Mouse (Mus musculus) adrenal gland, postnatal 36 days (tissue): ENCODE measurements around the gene Nr1d2. TPM values are rescaled to one million over a fixed set of nuclear protein-coding genes. Genes with fewer than 3 reads are reported as not detected.
"Not testable (repeated sequence)": the region's sequence is repeated elsewhere in the genome, so short reads cannot be mapped to it uniquely, and the experiment has no call there.

Experiments used
- DNase-seq, 2 experiments: peaks; one replicate each; pipeline ENCODE4 v3.0.0; 2021; ENCODE audit warnings: mixed read lengths in 1 of 2
- long read RNA-seq, 2 experiments: library from polyadenylated mRNA; stranded (forward); transcript quantifications; one replicate each; pipeline ENCODE4 v2.0.0; 2021; ENCODE audit warnings: borderline sequencing depth in 2 of 2
- total RNA-seq, 2 experiments: library from RNA; stranded (reverse); gene quantifications; 2 replicates each; pipeline ENCODE4 v1.2.3; 2021

Nr1d2 gene
- 10 to 100 TPM; 69.0 to 98.7 TPM for total RNA-seq
- long read RNA-seq, experiment 1, full-length matches to known transcripts: 24 of 43 reads
- long read RNA-seq, experiment 1, partial matches to known transcripts: 1 of 43 reads
- long read RNA-seq, experiment 1, other reads (novel, unspliced or antisense): 18 of 43 reads
- long read RNA-seq, experiment 2, full-length matches to known transcripts: 5 of 11 reads
- long read RNA-seq, experiment 2, partial matches to known transcripts: 0 of 11 reads
- long read RNA-seq, experiment 2, other reads (novel, unspliced or antisense): 6 of 11 reads

DNA sequence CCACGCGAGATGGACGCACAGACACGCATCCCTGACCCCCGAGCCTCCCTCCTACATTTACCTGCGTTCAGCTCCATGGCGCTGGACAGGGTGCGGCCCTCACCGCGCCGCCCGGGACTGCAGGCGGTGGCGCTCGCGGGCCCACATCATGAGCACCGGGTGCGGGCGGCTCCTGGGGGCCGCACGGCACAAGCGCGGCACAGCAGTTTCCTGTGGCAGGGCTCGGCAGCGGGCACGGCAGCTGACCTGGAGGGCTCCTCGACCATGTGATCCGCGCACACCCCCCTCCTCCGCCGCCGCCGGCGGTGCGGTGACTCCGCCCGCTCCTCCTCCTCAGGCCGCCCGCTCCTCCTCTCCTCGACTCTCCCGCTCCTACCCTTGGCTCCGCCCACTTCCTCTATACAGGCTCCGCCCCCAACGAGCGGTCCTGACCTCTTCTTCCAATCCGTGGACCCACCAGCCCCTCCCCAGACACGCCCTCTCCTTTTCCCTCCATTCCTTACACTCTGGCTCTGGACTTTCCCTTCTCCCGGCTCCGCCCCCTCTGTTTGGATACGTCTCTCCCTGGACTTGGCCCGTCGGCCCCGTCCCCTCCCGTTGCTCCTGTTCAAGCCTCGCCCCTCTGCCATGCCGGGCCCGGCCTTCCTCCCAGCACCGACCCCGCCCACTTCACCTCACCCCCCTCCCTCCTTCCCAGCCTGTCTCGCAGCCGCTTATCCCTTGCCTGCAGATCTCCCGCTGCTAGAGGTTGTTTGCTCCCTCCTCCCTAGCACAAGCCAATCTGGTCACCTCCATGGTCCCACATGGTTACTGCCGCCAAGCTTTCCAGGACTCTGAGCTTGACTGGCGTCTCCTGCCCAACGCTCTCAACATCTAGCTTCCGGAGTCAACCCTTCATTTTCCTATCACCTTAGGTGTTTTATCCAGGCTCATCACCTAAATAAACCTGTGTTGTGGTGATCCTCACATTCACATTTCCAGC is at the start of gene Nr1d2:
Nr1d2 (minus strand) TSS at position 378 of the 982 bp plus-strand sequence.
- peak; percentile 99 for DNase-seq

- DNase-seq: no peak
Observed at GRCm38 (mm10) chr14:18287391-18287790, 48.5 kb upstream of the Nr1d2 start.

DNA sequence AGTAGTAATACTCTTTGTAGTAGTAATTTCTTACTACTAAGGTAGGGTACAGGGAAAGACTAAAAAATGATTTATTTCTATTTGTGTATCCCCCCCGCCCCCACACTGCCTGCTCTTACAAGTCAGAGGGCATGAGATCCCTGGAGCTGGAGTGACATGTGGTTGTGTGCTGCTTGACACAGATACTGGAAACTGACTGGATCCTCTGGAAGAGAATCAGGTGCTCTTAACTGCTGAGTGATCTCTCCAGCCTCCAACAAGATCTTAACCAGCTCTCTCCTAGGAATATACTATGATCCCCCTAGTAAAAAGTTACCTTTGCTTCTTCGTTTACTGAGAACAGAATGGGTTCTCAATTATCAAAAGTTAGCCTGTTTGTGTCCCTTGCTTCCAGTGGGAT is 47.5 kb upstream of the Nr1d2 start:
- no peak for DNase-seq

DNA sequence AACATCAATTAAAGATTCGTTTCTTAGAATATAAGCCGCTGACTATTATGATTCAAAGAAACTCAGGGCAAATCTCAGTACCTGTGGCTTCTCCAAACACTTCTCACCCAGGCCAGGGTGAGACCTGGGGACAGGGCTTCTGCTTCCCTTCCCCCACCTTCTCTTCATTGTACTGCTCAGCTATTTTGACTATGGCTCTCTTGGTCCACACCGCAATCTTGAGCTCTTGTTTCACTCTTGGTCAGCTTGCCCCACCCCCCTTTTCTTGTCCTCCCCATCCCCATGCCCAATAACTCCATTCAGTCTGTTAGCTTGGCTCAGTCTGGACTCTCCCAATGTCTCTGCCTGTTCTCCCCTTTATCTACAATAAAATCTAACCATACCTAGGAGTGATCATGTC is 46.5 kb upstream of the Nr1d2 start:
- no peak for DNase-seq

- no peak for DNase-seq
Observed at GRCm38 (mm10) chr14:18284581-18284980, 45.7 kb upstream of the Nr1d2 start.

- DNase-seq: no peak
Observed at GRCm38 (mm10) chr14:18280375-18280774, 41.4 kb upstream of the Nr1d2 start.

GRCm38 (mm10) chr14:18274526-18274925 is 35.6 kb upstream of the Nr1d2 start:
- peak in 1 of 2 experiments; percentile 35 for DNase-seq

DNA sequence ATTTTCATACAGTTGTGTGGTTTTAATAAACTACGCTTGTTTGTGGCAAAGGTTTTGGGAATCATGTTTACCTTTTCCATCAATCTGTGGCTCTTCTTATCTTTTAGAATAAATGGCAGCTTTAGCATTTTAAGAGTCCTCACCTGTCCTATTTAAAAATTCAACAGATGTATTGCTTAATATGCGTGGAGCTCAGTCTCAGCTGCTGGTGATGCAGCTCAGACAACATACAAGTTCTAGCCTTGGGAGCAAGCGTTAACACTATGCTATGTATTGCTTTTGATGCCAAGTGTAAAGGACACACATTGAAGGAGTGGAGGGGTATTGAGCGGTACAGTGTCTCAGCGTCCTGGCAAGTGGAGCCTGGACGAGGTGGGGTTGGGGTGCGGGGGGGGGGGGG is 32.7 kb upstream of the Nr1d2 start:
- DNase-seq: no peak

- peak; percentile 99 for DNase-seq
Observed at GRCm38 (mm10) chr14:18270529-18271441, 31.9 kb upstream of the Nr1d2 start, which contains the start of the genes Nkiras1 and Rpl15. Nkiras1 (plus strand) TSS chr14:18271136. Rpl15 (minus strand) TSS chr14:18271391.

- not testable (repeated sequence) for DNase-seq
Observed at GRCm38 (mm10) chr14:18269947-18270528, 31.1 kb upstream of the Nr1d2 start.

DNA sequence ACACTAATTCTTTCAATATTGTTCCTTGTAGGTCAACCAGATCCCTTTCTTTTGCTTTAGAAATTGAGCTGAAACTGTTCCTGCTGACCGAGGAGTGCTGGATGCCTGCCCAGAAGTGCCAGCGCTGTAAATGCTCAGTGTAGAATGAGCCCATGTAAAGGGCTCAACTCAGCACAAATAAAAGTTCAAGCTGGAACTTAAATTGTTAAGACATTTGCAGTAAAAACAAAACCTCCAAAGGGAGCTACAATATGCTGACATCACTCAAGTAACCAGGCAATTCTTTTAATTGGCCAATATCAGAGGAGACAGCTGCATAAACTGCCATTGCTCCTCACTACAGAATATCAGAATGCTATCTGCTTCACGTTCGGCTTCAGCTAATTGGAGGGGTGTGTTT is 24.5 kb upstream of the Nr1d2 start:
- peak; percentile 30 to 61 for DNase-seq

DNA sequence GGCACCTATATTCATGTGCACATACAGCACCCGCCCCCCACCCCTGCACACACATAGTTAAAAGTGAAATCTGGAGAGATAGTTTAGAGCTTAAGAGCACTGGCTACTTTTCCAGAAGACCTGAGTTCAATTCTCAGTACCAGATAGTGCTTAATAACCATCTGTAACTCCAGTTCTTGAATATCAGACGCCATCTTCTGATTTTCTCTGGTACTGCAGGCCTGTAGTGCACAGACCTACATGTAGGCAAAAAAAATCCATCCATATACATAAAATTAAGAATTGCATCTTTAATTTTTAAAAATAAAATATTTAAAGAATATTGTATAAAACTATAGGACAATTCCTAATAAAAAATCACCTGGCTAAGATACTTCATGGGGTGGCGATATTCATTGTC is 22.3 kb upstream of the Nr1d2 start:
- DNase-seq: no peak

DNA sequence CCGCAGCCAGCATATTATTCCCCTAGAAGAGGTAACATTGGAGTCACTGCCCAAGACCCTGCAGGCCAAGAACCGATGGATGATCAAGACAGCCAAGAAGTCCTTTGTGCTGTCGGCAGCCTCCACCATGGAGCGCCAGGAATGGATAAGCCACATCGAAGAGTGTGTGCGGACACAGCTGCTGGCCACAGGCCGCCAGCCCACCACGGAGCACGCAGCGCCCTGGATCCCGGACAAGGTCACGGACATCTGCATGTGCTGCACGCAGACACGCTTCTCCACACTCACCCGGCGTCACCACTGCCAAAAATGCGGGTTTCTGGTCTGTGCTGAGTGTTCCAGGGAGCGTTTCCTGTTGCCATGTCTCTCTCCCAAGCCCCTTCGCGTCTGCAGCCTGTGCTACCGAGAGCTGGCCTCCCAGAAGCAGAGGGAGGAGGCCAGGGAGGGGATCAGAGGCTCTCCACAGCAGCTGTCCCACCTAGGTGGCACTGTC is 3.8 kb upstream of the Nr1d2 start:
- DNase-seq: no peak

DNA sequence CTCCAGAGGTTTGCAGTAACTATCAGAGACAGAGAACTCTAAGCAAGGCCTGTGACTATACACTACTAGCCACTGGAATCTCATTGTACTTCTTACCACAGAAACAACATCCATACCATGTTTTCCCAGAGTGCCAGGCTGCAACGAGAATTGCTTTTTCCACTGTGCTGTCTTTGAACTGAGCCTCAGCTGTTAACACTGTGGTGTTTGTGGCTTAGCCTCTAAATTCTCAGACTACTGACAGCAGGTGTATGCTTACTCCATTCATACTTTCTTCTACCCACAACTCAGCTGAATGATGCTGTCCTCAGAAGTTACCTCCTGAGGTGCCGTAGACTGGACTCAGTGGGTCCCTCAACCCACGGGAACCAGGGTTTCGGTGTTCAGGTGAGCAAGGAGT is 2.9 kb upstream of the Nr1d2 start:
- no peak for DNase-seq

- no peak for DNase-seq
Observed at GRCm38 (mm10) chr14:18240132-18240531, 1.2 kb upstream of the Nr1d2 start.

DNA sequence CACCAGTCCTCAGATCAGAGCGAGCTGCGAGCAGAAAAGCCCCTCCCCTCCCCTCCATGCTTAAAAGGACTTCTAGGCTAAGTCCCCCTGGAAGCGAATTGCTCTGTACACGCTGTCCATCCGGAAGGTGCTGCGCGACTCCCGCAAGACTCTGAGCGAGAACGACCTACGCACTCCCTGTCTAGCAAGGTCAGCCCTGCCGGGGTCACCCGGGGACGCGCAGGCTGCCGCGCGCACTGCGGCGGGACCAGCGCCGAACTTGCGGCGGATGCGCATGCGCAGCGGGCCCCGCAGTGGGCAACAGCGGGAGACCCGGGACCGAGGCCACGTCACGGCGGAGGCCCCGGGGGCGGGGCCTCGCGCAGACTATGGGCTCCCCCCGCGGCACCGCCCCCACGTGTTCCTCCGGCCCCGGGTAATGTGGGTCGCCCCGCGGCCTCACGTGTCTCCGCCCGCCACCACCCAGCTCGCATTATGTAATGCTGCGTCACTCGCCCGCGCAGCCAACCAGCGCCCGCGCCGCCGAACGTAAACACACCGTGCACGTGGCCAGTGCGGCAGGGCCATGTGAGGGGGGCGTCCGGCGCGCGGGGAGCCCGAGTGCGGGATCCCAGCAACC is 687 bp downstream of the Nr1d2 start:
- DNase-seq: peak; percentile 98 to 99

DNA sequence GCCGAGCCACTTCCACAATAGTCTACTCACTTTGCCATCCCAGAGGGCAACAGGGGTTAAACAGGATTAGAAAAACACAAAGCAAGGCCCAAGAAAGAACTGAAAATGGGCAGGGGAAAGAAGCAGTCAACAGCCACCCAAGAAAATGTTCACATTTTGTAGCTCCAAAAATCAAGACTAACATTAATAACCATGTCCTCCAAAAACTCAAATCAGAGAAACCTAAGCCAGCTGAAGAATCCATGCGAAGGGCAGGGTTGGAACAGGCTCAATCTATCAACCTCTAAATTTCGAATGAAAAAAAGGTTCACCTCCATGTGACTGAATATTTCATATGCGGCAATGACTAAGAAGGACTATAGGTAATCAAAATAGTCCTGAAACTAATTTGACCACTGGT is 1.5 kb downstream of the Nr1d2 start:
- DNase-seq: no peak

DNA sequence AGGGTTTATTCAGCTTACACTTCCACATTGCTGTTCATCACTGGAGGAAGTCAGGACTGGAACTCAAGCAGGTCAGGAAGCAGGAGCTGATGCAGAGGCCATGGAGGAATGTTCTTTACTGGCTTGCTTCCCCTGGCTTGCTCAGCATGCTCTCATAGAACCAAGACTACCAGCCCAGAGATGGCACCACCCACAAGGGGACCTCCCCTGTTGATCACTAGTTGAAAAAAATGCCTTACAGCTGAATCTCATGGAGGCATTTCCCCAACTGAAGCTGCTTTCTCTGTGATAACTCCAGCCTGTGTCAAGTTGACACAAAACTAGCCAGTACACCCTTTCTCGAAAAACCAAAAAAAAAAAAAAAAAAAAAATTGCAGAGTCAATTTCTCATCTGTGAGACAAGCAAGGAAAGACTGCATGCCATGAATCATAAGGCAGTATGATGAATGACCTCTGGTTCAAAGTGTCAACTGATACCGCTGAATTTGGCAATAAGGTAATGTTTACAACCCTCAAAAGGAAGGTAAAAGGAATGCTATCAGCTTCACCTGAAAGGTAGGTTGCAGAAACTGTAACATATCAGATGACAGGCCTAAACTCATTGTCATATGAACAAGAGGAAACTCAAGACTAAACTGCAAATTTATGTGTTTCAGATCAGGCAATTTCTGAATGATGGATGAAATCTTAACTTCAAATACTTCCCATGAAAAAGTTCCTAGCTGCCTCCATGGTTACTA is 2.3 kb downstream of the Nr1d2 start:
- DNase-seq: not testable (repeated sequence)

GRCm38 (mm10) chr14:18233981-18234960 is 4.7 kb downstream of the Nr1d2 start:
- no peak for DNase-seq
